11 mouse cellular contexts compared by ENCODE assay signal in genomic region chr5:150122571-150122970, GRCm38 (mm10). TPM values are rescaled to one million over a fixed set of nuclear protein-coding genes. Genes with fewer than 3 reads are reported as not detected.
A peak's percentile ranks its signal among the peaks of the same experiment; 100 is the strongest.
DNase-seq lines count a peak whose midpoint lies in the region.
"Had no signal": no experiment of that assay in that cellular context is flagged by ENCODE, and none has a peak within 500 bp of the region (broad histone marks: within the 10 kb centered on the region; RNA-seq: fewer than 3 reads in every experiment).

No protein-coding gene starts in this region.

- DNase-seq in cerebellum, postnatal 10 days: peak; percentile 66 to 69
- DNase-seq in cerebellum, adult 8-10 months: no peak
- peak; percentile 23 for DNase-seq in lung, postnatal 36 days
- DNase-seq in lung, postnatal 4 days: no peak
- DNase-seq in left cerebral cortex, postnatal 10 days (ENCODE audit: extremely low spot score in 1 of 2, low spot score in 2 of 2): peak; percentile 44 to 55
- DNase-seq in right cerebral cortex, postnatal 36 days (ENCODE audit: low spot score in 2 of 2): peak; percentile 43 to 57
- no peak for DNase-seq in heart, postnatal 14 days
- DNase-seq in thymus, postnatal 10 days (ENCODE audit: low spot score in 2 of 2): no peak
- DNase-seq: kidney, adult 18-20 months; kidney, postnatal 14 days; liver, embryonic 13.5 days had no signal

- intact Hi-C loops in left cerebral cortex, postnatal 10 days (cut with DNase I): no loop called here
- intact Hi-C loops in heart, postnatal 14 days (cut with DNase I): no loop called here

RNA-seq across cellular contexts. Expression of gene Fry, which starts 4.1 kb away (rescaled TPM):
- total RNA-seq in left cerebral cortex, postnatal 10 days (2021): 100 to 1,000 TPM; 201 to 205 TPM
- total RNA-seq in heart, postnatal 14 days (2021): 100 to 1,000 TPM; 150 to 174 TPM

Comparison
In these comparisons a context has a peak if more than half of its experiments do, and no peak if none do; other contexts are left out.
1. DNase-seq: peak in cerebellum, postnatal 10 days (2 of 2), lung, postnatal 36 days (single experiment), left cerebral cortex, postnatal 10 days (2 of 2) and right cerebral cortex, postnatal 36 days (2 of 2); none in cerebellum, adult 8-10 months (single experiment), lung, postnatal 4 days (0 of 2), heart, postnatal 14 days (0 of 2) and thymus, postnatal 10 days (0 of 2).